Mouse (Mus musculus) left cerebral cortex, adult 18-20 months (tissue): Measurements from ENCODE around the gene Wnk2. TPM values are rescaled to one million over a fixed set of nuclear protein-coding genes. Genes with fewer than 3 reads are reported as not detected.
"Not testable (repeated sequence)": the region's sequence is repeated elsewhere in the genome, so short reads cannot be mapped to it uniquely, and the experiment has no call there.

Source experiments
- DNase-seq, 2 experiments: peaks; one replicate each; pipeline ENCODE4 v3.0.0; 2021 to 2022; ENCODE audit warnings: low spot score in 2 of 2, mixed read lengths in 1 of 2
- total RNA-seq, 2 experiments: library from RNA; stranded (reverse); gene quantifications; 2 replicates each; pipeline ENCODE4 v1.2.3; 2021

Wnk2 gene
- total RNA-seq, 2 experiments from 2014 or later, result 117 to 130 TPM

DNA sequence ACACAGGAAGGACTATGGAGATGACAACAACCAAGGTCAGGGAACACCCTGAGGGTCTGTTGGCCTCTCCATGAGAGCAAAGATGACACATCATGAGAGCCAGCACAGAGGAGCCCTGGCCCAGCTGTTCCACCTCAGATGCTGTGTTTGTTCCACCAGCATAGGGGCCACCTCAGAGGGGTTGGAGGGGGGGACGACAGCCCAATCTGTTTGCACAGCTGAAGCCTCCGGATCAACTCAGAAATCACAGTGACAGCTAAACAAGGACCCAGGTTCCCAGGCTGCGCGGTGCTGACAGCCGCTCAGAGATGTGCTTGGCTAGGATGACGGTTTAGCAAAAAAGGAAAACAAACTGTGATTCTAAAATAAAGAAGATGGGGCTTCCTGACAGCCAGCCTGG lies 53.1 kb downstream of the Wnk2 start:
- DNase-seq, result no peak

- no peak for DNase-seq
Observed at GRCm38 (mm10) chr13:49093471-49093891, 54.3 kb downstream of the Wnk2 start.

- no peak for DNase-seq
Observed at GRCm38 (mm10) chr13:49092596-49092995, 55.2 kb downstream of the Wnk2 start.

DNA sequence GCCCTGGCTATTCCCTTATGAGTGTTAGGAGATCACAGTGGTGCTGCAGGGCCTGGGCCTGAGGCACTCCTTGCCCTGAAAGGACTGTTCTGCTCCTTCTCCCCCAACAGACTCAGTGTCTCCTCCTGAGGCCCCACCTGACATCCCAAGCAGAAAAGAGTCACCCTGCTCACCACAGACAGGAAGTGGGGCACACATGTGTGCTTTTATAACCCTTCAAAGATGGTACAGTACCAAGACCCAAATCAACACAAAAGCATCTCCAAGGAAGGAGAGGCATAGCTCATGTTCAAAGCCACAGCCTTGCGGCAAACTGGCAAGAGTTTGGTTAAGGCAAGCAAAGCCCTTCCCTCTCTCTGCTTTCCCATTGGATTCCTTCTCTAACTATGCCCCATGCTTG lies 57.6 kb downstream of the Wnk2 start:
- no peak for DNase-seq

DNA sequence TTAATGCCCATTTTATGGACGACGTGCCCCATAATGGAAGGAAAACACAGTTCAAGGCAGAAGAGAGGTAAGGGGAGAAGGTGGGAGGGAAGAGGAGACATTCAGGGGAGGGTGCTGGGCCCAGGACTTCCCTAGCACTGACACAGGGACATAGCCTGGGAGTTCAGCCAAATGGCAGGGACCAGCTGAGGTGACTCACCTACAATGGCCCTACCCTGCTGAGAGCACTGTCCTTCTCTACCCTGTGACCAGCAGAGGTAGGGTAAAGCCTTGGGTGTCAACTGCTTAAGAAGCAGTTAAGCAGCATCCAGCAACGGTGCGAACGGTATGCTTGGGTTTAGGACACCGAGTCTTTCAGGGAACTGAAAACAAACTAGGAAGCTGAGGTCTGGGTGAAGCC lies 58.9 kb downstream of the Wnk2 start:
- DNase-seq, result no peak

GRCm38 (mm10) chr13:49087420-49087819 lies 60.4 kb downstream of the Wnk2 start:
- no peak for DNase-seq

DNA sequence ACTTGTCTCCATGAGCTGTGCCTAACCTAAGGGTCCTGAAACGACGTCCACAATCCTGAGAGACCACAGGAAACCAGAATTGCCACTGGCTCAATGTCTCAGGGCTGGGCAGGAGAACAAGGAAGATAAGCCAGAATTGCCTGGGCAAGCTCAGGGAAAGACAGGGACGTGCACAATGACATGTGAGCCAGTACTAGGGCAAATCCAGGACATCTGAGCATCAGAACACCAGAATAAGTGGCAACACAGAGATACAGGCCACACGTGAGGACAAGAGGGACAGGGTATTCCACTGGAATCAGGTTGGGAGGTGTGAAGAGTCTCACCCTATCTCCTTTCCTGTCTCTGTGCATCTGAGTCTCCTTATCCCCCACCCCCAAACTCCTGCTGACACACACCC lies 61.4 kb downstream of the Wnk2 start:
- DNase-seq, result no peak

DNA sequence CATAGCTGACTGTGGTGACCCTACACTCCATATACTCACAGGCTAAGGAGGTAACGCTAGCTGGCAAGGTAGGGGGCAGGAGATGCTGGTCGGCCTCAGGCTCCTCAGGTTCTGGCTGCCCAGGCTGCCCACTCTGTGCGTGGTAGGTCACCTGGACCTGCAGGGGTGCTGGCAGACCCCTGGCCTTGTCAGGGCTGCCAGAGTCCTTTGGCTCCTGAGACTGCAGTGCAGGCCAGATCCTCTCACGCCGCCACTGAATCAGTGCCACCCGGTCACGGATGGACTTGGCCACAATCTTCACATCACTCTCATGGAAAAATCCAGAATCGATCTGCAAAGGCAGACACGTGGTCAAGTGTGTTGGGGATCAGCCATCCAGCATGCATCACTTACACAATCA lies 62.6 kb downstream of the Wnk2 start:
- no peak for DNase-seq

DNA sequence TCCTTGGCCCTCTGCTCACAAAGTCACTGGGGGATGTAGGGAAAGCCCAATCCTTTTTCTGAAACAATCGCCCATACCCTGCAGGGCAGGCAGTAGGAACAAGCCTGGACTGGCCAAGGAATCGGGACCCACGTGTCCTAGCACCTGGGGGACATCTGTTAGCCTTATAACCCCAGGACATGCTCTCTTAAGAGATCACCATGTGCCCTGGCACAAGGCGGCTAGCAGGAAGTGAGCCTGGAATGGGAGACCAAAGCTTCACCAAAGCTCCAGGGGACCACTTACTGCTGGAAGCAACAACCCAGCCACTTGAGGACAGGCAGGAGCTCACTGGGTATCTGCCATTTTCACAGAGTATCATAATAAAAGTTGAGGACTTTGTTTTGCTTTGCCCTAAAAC lies 63.0 kb downstream of the Wnk2 start:
- no peak for DNase-seq

- no peak for DNase-seq
Observed at GRCm38 (mm10) chr13:49083941-49084340, 63.9 kb downstream of the Wnk2 start.

GRCm38 (mm10) chr13:49082151-49082879 lies 65.5 kb downstream of the Wnk2 start:
- no peak for DNase-seq

DNA sequence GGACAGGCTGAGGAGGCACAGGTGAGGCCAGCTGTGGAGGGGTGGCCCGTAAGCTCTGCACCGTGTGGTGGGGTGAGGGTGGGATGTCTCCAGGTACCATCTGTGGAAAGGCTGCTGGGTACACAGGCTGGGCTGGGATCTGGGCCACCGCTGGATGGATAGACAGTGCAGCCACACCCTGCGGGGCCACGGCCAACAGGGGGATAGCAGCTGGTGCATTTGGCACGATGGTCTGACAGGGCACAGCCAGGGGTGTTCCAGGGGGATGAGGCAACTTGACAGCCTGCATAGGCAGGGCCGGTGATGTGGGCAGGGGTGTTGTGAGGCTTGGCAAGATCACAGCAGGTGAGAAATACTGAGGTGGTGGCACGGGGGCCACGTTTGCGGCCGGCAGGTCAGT lies 71.6 kb downstream of the Wnk2 start:
- DNase-seq, result no peak

DNA sequence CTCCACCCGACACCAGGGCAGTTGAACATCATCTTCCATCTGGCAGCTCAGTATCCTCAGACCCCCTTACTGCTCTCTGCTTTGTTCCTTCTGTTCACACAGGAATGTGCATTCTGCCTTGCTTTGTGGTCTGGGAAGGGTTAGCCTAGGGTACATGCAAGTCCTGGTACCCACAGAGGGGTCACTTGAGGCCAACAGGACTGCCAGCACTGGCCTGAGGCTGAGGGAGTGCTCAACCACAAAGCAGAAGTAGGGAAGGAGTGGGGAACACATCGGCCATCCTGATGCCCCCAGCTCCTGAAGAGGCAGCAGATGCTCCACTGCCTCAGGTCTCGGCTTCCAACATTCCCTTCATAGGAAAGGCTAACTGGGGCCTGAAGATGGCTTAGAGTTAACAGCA lies 72.4 kb downstream of the Wnk2 start:
- DNase-seq, result no peak

- no peak for DNase-seq
Observed at GRCm38 (mm10) chr13:49073295-49073694, 74.5 kb downstream of the Wnk2 start.

GRCm38 (mm10) chr13:49071861-49072260 lies 76.0 kb downstream of the Wnk2 start:
- DNase-seq, result no peak

GRCm38 (mm10) chr13:49069979-49070378 lies 77.8 kb downstream of the Wnk2 start:
- DNase-seq, result no peak

DNA sequence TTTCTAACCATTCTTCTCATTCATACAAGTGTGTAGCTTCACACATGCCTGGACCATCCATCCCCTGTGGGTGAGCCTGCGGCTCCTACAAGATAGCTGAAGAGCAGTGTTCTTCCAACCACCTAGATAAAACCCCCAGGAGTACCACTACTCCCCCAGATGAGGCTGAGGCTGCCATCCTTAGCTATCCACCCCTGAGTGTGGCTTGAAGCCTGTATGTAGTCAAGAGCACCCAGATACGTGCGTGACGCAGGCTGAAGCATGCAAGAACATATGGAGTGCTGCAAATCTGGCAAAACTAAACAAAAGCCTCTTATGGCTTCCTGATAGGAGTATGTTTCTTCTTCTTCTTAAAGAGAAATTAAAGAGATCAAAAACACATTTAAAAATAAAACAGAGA lies 78.4 kb downstream of the Wnk2 start:
- peak; percentile 45 to 48 for DNase-seq

DNA sequence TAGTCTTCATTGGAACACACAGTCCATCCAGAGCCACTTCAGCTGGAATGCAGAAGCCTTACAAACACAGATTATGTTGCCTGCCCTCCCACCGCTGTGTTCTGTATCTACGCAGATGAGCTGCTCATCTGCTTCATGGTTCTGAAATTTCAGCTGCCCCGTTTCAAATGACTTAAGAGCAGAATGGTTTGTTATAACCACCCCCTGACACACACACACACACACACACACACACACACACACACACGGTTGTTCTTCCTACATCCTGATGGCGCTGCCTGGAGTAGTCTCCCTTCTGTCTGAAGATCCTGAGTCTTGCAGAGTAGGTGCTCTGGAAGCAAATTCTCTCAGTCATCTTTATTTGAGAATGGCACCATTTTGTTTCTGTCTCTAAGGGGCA lies 83.6 kb downstream of the Wnk2 start:
- DNase-seq, result no peak

DNA sequence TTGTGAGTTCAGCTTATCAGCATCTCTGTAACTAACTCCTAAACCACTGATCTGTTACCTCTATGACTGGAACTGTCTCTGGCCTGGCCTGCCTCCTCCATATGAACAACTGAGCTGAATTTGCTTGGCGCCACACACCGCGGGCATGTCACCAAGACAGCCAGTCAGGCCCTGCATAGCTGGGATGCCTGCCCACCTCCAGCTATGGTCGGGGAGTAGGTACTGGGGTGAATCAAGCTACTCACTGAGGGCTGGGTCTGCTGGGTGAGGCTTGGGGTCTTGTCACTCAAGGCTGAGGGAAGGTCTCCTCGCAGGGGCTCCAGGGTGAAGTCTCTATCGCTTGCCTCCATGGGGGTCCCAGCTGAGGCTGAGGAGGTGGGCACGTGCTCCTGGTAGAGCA lies 87.4 kb downstream of the Wnk2 start:
- no peak for DNase-seq

DNA sequence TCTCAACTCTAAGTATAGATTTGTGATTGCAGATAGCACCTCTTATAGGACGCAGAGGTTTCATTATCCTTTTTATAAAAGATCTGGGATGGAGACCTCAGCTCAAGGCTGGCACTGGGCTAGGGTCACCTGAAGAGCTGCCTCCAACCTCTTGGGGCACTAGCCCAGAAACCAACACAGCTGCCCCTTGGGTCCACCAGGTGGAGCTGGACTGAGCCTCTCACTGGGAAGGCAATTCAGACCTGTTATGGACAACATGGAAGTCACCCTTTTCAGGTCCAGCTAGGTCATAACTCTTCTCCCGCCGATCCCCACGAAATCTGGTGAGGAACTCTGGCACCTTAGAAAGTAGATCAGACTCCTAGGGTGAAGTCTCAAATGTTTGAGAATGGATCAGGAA lies 89.3 kb downstream of the Wnk2 start:
- DNase-seq, result no peak

DNA sequence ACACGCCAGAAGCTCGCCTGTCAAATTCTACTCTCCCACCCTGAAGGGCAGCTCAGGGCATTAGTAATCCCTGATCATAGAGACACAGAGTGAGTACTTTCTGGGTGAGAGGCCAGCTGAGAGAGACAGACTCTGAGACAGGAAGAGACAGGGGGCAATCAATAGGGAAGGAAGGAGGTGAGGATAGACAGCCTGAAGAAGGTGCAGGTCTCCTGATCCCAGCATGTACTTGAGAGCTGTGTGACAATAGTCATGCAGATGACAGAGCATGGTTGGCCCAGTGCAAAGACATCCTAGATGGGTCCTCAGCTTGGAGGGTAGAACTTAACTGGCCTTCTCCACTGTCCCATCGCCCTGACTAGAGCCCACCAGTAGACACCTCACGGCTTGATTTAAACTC lies 91.5 kb downstream of the Wnk2 start:
- DNase-seq, result no peak

DNA sequence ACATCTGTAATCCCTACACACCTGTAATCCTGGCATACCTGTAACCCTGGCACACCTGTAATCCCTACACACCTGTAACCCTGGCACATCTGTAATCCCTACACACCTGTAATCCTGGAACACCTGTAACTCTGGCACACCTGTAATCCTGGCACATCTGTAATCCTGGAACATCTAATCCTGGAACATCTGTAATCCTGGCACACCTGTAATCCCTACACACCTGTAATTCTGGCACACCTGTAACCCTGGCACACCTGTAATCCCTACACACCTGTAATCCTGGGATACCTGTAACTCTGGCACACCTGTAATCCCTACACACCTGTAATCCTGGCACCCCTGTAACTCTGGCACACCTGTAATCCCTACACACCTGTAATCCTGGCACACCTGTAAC lies 93.1 kb downstream of the Wnk2 start:
- not testable (repeated sequence) for DNase-seq

- no peak for DNase-seq
Observed at GRCm38 (mm10) chr13:49053333-49053732, 94.5 kb downstream of the Wnk2 start.

DNA sequence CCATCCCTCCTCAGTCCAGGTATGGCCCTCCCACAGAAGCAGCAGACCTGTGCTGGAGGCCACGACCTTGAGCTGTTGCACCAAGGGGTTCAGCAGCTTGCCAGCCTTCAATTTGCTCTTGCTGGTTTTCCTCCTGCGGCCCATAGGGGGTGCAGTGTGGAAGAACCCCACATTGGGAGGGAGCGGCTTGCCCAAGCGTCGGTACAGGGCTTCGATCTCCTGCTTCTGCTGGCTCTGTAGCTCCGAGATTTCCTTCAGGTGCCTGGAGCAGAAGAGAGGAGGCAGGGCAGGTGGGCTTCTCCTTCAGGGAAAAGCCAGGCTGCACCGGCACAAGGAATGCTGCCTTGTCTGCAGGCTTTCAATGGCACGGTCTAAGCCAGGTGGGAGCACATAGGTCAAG lies 95.3 kb downstream of the Wnk2 start:
- no peak for DNase-seq
